Comparison of ENCODE assay signal across 9 mouse cellular contexts in the genomic region with DNA sequence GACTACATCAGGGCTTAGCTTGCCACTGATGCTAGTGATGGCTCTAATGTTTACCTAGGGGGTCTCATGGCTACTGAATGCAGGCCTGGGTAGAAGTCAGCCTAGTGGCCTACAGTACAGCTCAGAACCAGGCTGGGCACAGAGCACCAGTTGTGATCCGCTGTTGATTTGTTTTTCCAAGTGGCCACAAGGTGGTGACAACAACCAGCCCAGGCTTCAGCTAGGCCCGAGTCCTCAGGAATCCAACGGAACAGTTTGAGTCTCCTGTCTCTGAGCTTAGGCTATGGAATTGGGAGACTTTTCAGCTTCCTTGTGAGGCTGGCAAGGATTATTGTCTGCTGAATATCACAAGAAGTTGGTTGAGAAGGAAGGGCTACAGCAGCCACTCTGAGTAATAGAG. TPM values are rescaled to one million over a fixed set of nuclear protein-coding genes. Genes with fewer than 3 reads are reported as not detected.
A peak's percentile ranks its signal among the peaks of the same experiment; 100 is the strongest.
DNase-seq lines count a peak whose midpoint lies in the region; ATAC-seq lines count a peak whose summit lies in the region.
"Had no signal": no experiment of that assay in that cellular context is flagged by ENCODE, and none has a peak within 500 bp of the region (broad histone marks: within the 10 kb centered on the region; RNA-seq: fewer than 3 reads in every experiment).

No protein-coding gene starts in this region.

- H3K4me1 ChIP-seq in midbrain, embryonic 11.5 days (ENCODE audit: control insufficient read depth, insufficient read depth, low read length): peaks cover 13% of the 10 kb centered on the region
- peaks cover 34% of the 10 kb centered on the region for H3K4me1 ChIP-seq in midbrain, embryonic 13.5 days (replicated peaks)
- peaks cover 11% of the 10 kb centered on the region for H3K4me1 ChIP-seq in forebrain, embryonic 14.5 days (ENCODE audit: control insufficient read depth, insufficient read depth, low read length)
- peaks cover 37% of the 10 kb centered on the region for H3K4me1 ChIP-seq in hindbrain, embryonic 15.5 days (replicated peaks)
- H3K4me1 ChIP-seq in neural tube, embryonic 14.5 days (ENCODE audit: control insufficient read depth, insufficient read depth, low read length): peaks cover 13% of the 10 kb centered on the region; the same call in 1 of the 2 replicates

- H3K4me3 ChIP-seq in midbrain, embryonic 11.5 days (ENCODE audit: low read depth, low read length): no peak overlapping the region
- H3K4me3 ChIP-seq in midbrain, embryonic 13.5 days (replicated peaks): no peak overlapping the region
- no peak overlapping the region for H3K4me3 ChIP-seq in forebrain, embryonic 14.5 days (ENCODE audit: low read depth, low read length)
- H3K4me3 ChIP-seq in hindbrain, embryonic 15.5 days: no peak overlapping the region
- H3K4me3 ChIP-seq in neural tube, embryonic 14.5 days (ENCODE audit: low read depth, low read length): no peak overlapping the region
- H3K4me3 ChIP-seq: liver, embryonic 13.5 days had no signal

- H3K9ac ChIP-seq in midbrain, embryonic 11.5 days (ENCODE audit: low read length): no peak overlapping the region
- H3K9ac ChIP-seq in midbrain, embryonic 13.5 days (replicated peaks): no peak overlapping the region
- H3K9ac ChIP-seq in forebrain, embryonic 14.5 days (ENCODE audit: low read length): peak overlapping the region; percentile 29; the same call in 1 of the 2 replicates
- peak overlapping the region; percentile 15; the same call in 1 of the 2 replicates for H3K9ac ChIP-seq in hindbrain, embryonic 15.5 days
- H3K9ac ChIP-seq in neural tube, embryonic 14.5 days (replicated peaks; ENCODE audit: low read depth, low read length): 0 out of 2 replicates have a peak overlapping the region, but pooled peaks have one; percentile 25
- H3K9ac ChIP-seq: liver, embryonic 13.5 days had no signal

- H3K27ac ChIP-seq in midbrain, embryonic 11.5 days (ENCODE audit: low read depth, low read length): no peak overlapping the region
- H3K27ac ChIP-seq in midbrain, embryonic 13.5 days: no peak overlapping the region
- no peak overlapping the region for H3K27ac ChIP-seq in forebrain, embryonic 14.5 days (ENCODE audit: low read depth, low read length)
- no peak overlapping the region for H3K27ac ChIP-seq in hindbrain, embryonic 15.5 days (replicated peaks)
- H3K27ac ChIP-seq in neural tube, embryonic 14.5 days (ENCODE audit: low read depth, low read length): no peak overlapping the region
- H3K27ac ChIP-seq: liver, embryonic 13.5 days had no signal

- no peaks in the 10 kb centered on the region for H3K27me3 ChIP-seq in midbrain, embryonic 11.5 days (ENCODE audit: control insufficient read depth, insufficient read depth, low read length)
- H3K27me3 ChIP-seq in midbrain, embryonic 13.5 days: no peaks in the 10 kb centered on the region
- no peaks in the 10 kb centered on the region for H3K27me3 ChIP-seq in forebrain, embryonic 14.5 days (replicated peaks; ENCODE audit: control insufficient read depth, insufficient read depth, low read length)
- H3K27me3 ChIP-seq in hindbrain, embryonic 15.5 days: no peaks in the 10 kb centered on the region
- H3K27me3 ChIP-seq in neural tube, embryonic 14.5 days (ENCODE audit: control insufficient read depth, insufficient read depth, low read length): no peaks in the 10 kb centered on the region
- H3K27me3 ChIP-seq: liver, embryonic 13.5 days had no signal

- intact Hi-C loops in left cerebral cortex, postnatal 14 days (cut with DNase I): loop anchor here (5.0 kb wide), 1 partner anchor 231 kb away; no protein-coding TSS in a partner anchor

- ATAC-seq in midbrain, embryonic 11.5 days (ENCODE audit: low FRiP score): no peak
- ATAC-seq in midbrain, embryonic 13.5 days: no peak
- no peak for ATAC-seq in forebrain, embryonic 14.5 days
- peak; percentile 40; the same call in 1 of the 2 replicates for ATAC-seq in hindbrain, embryonic 15.5 days (ENCODE audit: low FRiP score, low read depth)
- ATAC-seq in neural tube, embryonic 14.5 days (ENCODE audit: low read depth): peak; percentile 13; the same call in 1 of the 2 replicates
- ATAC-seq in megakaryocyte, adult 5-6 weeks (ENCODE audit: poor library complexity, severe bottlenecking): no peak

- H3K4me2 ChIP-seq in midbrain, embryonic 11.5 days: no peak overlapping the region
- H3K4me2 ChIP-seq in midbrain, embryonic 13.5 days (replicated peaks): no peak overlapping the region
- no peak overlapping the region for H3K4me2 ChIP-seq in forebrain, embryonic 14.5 days (ENCODE audit: low read length)
- peak overlapping the region; percentile 24 for H3K4me2 ChIP-seq in hindbrain, embryonic 15.5 days
- peak overlapping the region; percentile 11; the same call in 1 of the 2 replicates for H3K4me2 ChIP-seq in neural tube, embryonic 14.5 days (ENCODE audit: low read depth, low read length)
- H3K4me2 ChIP-seq: liver, embryonic 13.5 days had no signal

- peak; percentile 90 for DNase-seq in midbrain, embryonic 11.5 days (ENCODE audit: low spot score, missing footprints)
- peak; percentile 21 for DNase-seq in c-Kit-positive CD71-positive TER-119-positive erythroid progenitor cells, embryonic 14.5 days (ENCODE audit: low spot score)
- DNase-seq in forebrain, embryonic 14.5 days (ENCODE audit: low spot score): peak; percentile 74
- DNase-seq in left cerebral cortex, postnatal 14 days (ENCODE audit: low spot score in 2 of 2): peak; percentile 67 to 72
- DNase-seq: liver, embryonic 13.5 days had no signal

- H3K36me3 ChIP-seq in midbrain, embryonic 11.5 days (ENCODE audit: control insufficient read depth, insufficient read depth, low read length): no peaks in the 10 kb centered on the region
- H3K36me3 ChIP-seq in midbrain, embryonic 13.5 days: 0 out of 2 replicates have a peak, but pooled peaks cover 5% of the 10 kb centered on the region
- H3K36me3 ChIP-seq in forebrain, embryonic 14.5 days (ENCODE audit: control insufficient read depth, insufficient read depth, low read length): no peaks in the 10 kb centered on the region; the same call in 1 of the 2 replicates
- peaks cover 6% of the 10 kb centered on the region; the same call in 1 of the 2 replicates for H3K36me3 ChIP-seq in hindbrain, embryonic 15.5 days
- no peaks in the 10 kb centered on the region for H3K36me3 ChIP-seq in neural tube, embryonic 14.5 days (ENCODE audit: control insufficient read depth, insufficient read depth, low read length)

- 7% methylated on average over 3 of the region's 3 CpGs for WGBS in midbrain, embryonic 11.5 days
- WGBS in midbrain, embryonic 13.5 days: 1% methylated on average over 3 of the region's 3 CpGs
- 6% methylated on average over 3 of the region's 3 CpGs for WGBS in forebrain, embryonic 14.5 days
- WGBS in hindbrain, embryonic 15.5 days: 5% methylated on average over 3 of the region's 3 CpGs
- WGBS in neural tube, embryonic 14.5 days: 5% methylated on average over 3 of the region's 3 CpGs

- no peaks in the 10 kb centered on the region for H3K9me3 ChIP-seq in midbrain, embryonic 11.5 days (ENCODE audit: control insufficient read depth, low read length)
- H3K9me3 ChIP-seq in midbrain, embryonic 13.5 days: no peaks in the 10 kb centered on the region
- H3K9me3 ChIP-seq in forebrain, embryonic 14.5 days (replicated peaks; ENCODE audit: control insufficient read depth, low read length): no peaks in the 10 kb centered on the region
- no peaks in the 10 kb centered on the region for H3K9me3 ChIP-seq in hindbrain, embryonic 15.5 days
- no peaks in the 10 kb centered on the region for H3K9me3 ChIP-seq in neural tube, embryonic 14.5 days (ENCODE audit: control insufficient read depth, low read length)
- H3K9me3 ChIP-seq: liver, embryonic 13.5 days had no signal

RNA-seq across cellular contexts. Expression of gene Clpb, which starts 3.1 kb away (rescaled TPM):
- 33.6 and 38.8 TPM in 2 replicates for polyA plus RNA-seq in midbrain, embryonic 11.5 days (2014; fragmentation: Nextera tagmentation; extraction: Ambion mirVana)
- polyA plus RNA-seq in midbrain, embryonic 13.5 days (2015; fragmentation: Nextera tagmentation; extraction: Ambion mirVana): 31.9 and 33.7 TPM in 2 replicates
- 31.9 and 44.1 TPM in 2 replicates for polyA plus RNA-seq in forebrain, embryonic 14.5 days (2014; fragmentation: Nextera tagmentation; extraction: Ambion mirVana)
- 37.5 and 43.5 TPM in 2 replicates for polyA plus RNA-seq in hindbrain, embryonic 15.5 days (2015; fragmentation: Nextera tagmentation; extraction: Ambion mirVana)
- 10 to 100 TPM; 47.6 to 50.4 TPM for total RNA-seq in left cerebral cortex, postnatal 14 days (2021)
- 36.1 and 37.5 TPM in 2 replicates for polyA plus RNA-seq in neural tube, embryonic 14.5 days (2014; fragmentation: Nextera tagmentation; extraction: Ambion mirVana)
- 3.2 and 8.3 TPM in 2 replicates for total RNA-seq in megakaryocyte, adult 5-6 weeks (2015)
- 12.2 and 18.4 TPM in 2 replicates for total RNA-seq in megakaryocyte, adult 5-6 weeks (2017)

Comparison
In these comparisons a context has a peak if more than half of its experiments do, and no peak if none do; other contexts are left out.
1. ATAC-seq: peak in hindbrain, embryonic 15.5 days (single experiment) and neural tube, embryonic 14.5 days (single experiment); none in midbrain, embryonic 11.5 days (single experiment), midbrain, embryonic 13.5 days (single experiment), forebrain, embryonic 14.5 days (single experiment) and megakaryocyte, adult 5-6 weeks (single experiment).
2. DNase-seq: peak in every context shown above with its lines; median percentile 90 in midbrain, embryonic 11.5 days; 74 in forebrain, embryonic 14.5 days; 70 in left cerebral cortex, postnatal 14 days; 21 in c-Kit-positive CD71-positive TER-119-positive erythroid progenitor cells, embryonic 14.5 days.
3. H3K4me2 ChIP-seq: peak in hindbrain, embryonic 15.5 days (single experiment) and neural tube, embryonic 14.5 days (single experiment); none in midbrain, embryonic 11.5 days (single experiment), midbrain, embryonic 13.5 days (single experiment) and forebrain, embryonic 14.5 days (single experiment).
4. H3K9ac ChIP-seq: peak in forebrain, embryonic 14.5 days (single experiment), hindbrain, embryonic 15.5 days (single experiment) and neural tube, embryonic 14.5 days (single experiment); none in midbrain, embryonic 11.5 days (single experiment) and midbrain, embryonic 13.5 days (single experiment).